In the genomic region with DNA sequence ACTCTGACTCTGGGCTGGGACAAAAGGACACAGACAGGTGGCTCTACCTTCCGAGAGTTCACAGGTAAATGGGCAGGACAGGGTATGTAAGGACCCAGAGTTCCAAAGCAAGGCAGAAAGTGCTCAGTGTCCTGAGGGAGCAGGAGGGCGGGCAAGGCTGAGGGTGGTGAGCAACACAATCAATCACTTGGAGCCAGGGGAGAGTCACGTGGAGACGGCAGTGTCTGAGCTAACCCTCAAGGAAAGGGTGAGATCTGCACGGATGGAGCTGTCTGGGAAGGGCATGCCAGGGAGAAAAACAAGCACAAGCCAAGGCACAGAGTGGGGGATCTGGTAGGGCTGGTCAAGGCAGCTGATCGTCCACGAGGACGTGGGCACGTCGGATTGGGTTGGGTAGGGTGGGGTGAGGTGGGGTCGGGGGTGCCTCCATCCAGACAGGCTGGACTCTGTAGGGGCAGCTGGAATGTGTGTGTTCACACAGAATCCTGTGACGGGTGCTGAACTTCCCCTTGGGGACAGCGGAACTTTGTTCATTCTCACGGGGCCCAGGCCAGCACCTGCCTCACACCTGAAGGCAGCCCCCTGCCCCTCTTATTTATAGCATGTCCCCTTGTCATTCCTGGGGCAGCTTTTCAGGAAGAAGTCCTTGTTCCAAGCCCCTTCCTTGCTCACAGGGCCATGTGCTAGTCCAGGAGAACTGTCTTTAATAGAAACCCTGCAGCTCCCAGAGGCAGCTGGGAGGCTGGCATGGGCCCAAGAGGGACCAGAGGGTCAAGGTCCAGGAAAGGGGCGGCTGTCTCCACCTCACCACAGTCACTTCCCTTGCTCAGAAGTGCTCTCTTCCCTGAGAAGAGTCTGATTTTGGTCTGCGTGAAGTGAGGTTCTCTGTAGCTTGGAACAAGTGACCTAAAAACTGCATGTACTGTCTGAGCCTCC, we compare ENCODE assay signal across 9 mouse cellular contexts. TPM values are rescaled to one million over a fixed set of nuclear protein-coding genes. Genes with fewer than 3 reads are reported as not detected.
DNase-seq lines count a peak whose midpoint lies in the region; ATAC-seq lines count a peak whose summit lies in the region.
"Had no signal": no experiment of that assay in that cellular context is flagged by ENCODE, and none has a peak within 500 bp of the region (broad histone marks: within the 10 kb centered on the region; RNA-seq: fewer than 3 reads in every experiment).

No protein-coding gene starts in this region.

- H3K9ac ChIP-seq in hindbrain, embryonic 16.5 days (ENCODE audit: low read depth, low read length), result no peak overlapping the region
- H3K9ac ChIP-seq in intestine, embryonic 15.5 days, result no peak overlapping the region
- H3K9ac ChIP-seq in midbrain, embryonic 15.5 days, result no peak overlapping the region

- no peaks in the 10 kb centered on the region for H3K9me3 ChIP-seq in hindbrain, embryonic 16.5 days (ENCODE audit: control insufficient read depth, low read length)
- H3K9me3 ChIP-seq in hindbrain, embryonic 10.5 days, result no peaks in the 10 kb centered on the region
- H3K9me3 ChIP-seq in intestine, embryonic 15.5 days, result no peaks in the 10 kb centered on the region
- no peaks in the 10 kb centered on the region for H3K9me3 ChIP-seq in midbrain, embryonic 15.5 days

- H3K4me2 ChIP-seq in hindbrain, embryonic 16.5 days (ENCODE audit: low read length), result no peak overlapping the region
- H3K4me2 ChIP-seq in intestine, embryonic 15.5 days (replicated peaks), result peak overlapping the region; percentile 5; the same call in 1 of the 2 replicates
- no peak overlapping the region for H3K4me2 ChIP-seq in midbrain, embryonic 15.5 days

- H3K36me3 ChIP-seq in hindbrain, embryonic 16.5 days (ENCODE audit: control insufficient read depth, insufficient read depth, low read length), result peaks cover 31% of the 10 kb centered on the region
- peaks cover 78% of the 10 kb centered on the region for H3K36me3 ChIP-seq in hindbrain, embryonic 10.5 days
- no peaks in the 10 kb centered on the region; the same call in 1 of the 2 replicates for H3K36me3 ChIP-seq in intestine, embryonic 15.5 days
- H3K36me3 ChIP-seq in midbrain, embryonic 15.5 days (replicated peaks), result peaks cover 18% of the 10 kb centered on the region

- 77% methylated on average over 16 of the region's 16 CpGs for WGBS in hindbrain, embryonic 16.5 days
- whole genome bisulfite sequencing in hindbrain, embryonic 10.5 days, result 83% methylated on average over 16 of the region's 16 CpGs
- WGBS in intestine, embryonic 15.5 days, result 52% methylated on average over 16 of the region's 16 CpGs
- 82% methylated on average over 16 of the region's 16 CpGs for WGBS in midbrain, embryonic 15.5 days

- H3K27ac ChIP-seq in hindbrain, embryonic 16.5 days (ENCODE audit: low read depth, low read length), result no peak overlapping the region
- H3K27ac ChIP-seq in hindbrain, embryonic 10.5 days, result no peak overlapping the region
- H3K27ac ChIP-seq in intestine, embryonic 15.5 days, result no peak overlapping the region
- no peak overlapping the region for H3K27ac ChIP-seq in midbrain, embryonic 15.5 days

- no peak for DNase-seq in hindbrain, embryonic 10.5 days (ENCODE audit: low spot score)
- DNase-seq in adrenal gland, adult 8-10 months, result peak; percentile 34
- peak; percentile 76 to 84 for DNase-seq in kidney, postnatal 4 days
- DNase-seq in layer of hippocampus, postnatal 25 days (ENCODE audit: extremely low spot score in 1 of 2, low spot score in 1 of 2), result no peak
- DNase-seq: cerebellum, adult 9-11 months; thymus, adult 18-20 months had no signal

- 0 out of 2 replicates have a peak, but pooled peaks have one; percentile 48 for ATAC-seq in hindbrain, embryonic 16.5 days
- peak; percentile 83 for ATAC-seq in intestine, embryonic 15.5 days
- ATAC-seq in midbrain, embryonic 15.5 days (replicated peaks), result no peak

- H3K27me3 ChIP-seq in hindbrain, embryonic 16.5 days (replicated peaks; ENCODE audit: control insufficient read depth, insufficient read depth, low read length), result no peaks in the 10 kb centered on the region
- H3K27me3 ChIP-seq in hindbrain, embryonic 10.5 days (ENCODE audit: insufficient read depth, poor library complexity, severe bottlenecking), result no peaks in the 10 kb centered on the region
- no peaks in the 10 kb centered on the region for H3K27me3 ChIP-seq in intestine, embryonic 15.5 days (replicated peaks)
- H3K27me3 ChIP-seq in midbrain, embryonic 15.5 days (replicated peaks), result no peaks in the 10 kb centered on the region

- H3K4me3 ChIP-seq in hindbrain, embryonic 16.5 days (ENCODE audit: low read length), result no peak overlapping the region
- no peak overlapping the region for H3K4me3 ChIP-seq in hindbrain, embryonic 10.5 days
- H3K4me3 ChIP-seq in intestine, embryonic 15.5 days (replicated peaks), result no peak overlapping the region
- H3K4me3 ChIP-seq in midbrain, embryonic 15.5 days, result no peak overlapping the region

- H3K4me1 ChIP-seq in hindbrain, embryonic 16.5 days (ENCODE audit: control insufficient read depth, insufficient read depth, low read depth, low read length), result no peaks in the 10 kb centered on the region
- no peaks in the 10 kb centered on the region for H3K4me1 ChIP-seq in hindbrain, embryonic 10.5 days (replicated peaks)
- H3K4me1 ChIP-seq in intestine, embryonic 15.5 days (replicated peaks), result peaks cover 5% of the 10 kb centered on the region; the same call in 1 of the 2 replicates
- H3K4me1 ChIP-seq in midbrain, embryonic 15.5 days, result no peaks in the 10 kb centered on the region

RNA-seq across cellular contexts. Expression of gene Polr1e, which starts 16.6 kb away (rescaled TPM):
- polyA plus RNA-seq in hindbrain, embryonic 16.5 days (2015; fragmentation: Nextera tagmentation; extraction: Ambion mirVana), result 26.8 and 31.5 TPM in 2 replicates
- 55.6 and 57.8 TPM in 2 replicates for polyA plus RNA-seq in hindbrain, embryonic 10.5 days (2016; fragmentation: Nextera tagmentation; extraction: Ambion mirVana)
- 10 to 100 TPM; 13.7 to 24.5 (median 17.6) TPM for total RNA-seq in adrenal gland, adult 8-10 months (2022)
- polyA plus RNA-seq in intestine, embryonic 15.5 days (2015; fragmentation: Nextera tagmentation; extraction: Ambion mirVana), result 34.8 and 35.9 TPM in 2 replicates
- total RNA-seq in layer of hippocampus, postnatal 25 days (2021), result 10 to 100 TPM in 1 of 2 experiments, 1 to 10 TPM in 1; 9.1 to 10.5 TPM
- polyA plus RNA-seq in midbrain, embryonic 15.5 days (2015; fragmentation: Nextera tagmentation; extraction: Ambion mirVana), result 26.3 and 29.8 TPM in 2 replicates

RNA-seq across cellular contexts. Expression of gene Zbtb5, which starts 22.7 kb away (rescaled TPM):
- polyA plus RNA-seq in hindbrain, embryonic 16.5 days (2015; fragmentation: Nextera tagmentation; extraction: Ambion mirVana), result 36.8 and 39.3 TPM in 2 replicates
- 34.4 and 35.8 TPM in 2 replicates for polyA plus RNA-seq in hindbrain, embryonic 10.5 days (2016; fragmentation: Nextera tagmentation; extraction: Ambion mirVana)
- total RNA-seq in adrenal gland, adult 8-10 months (2022), result 10 to 100 TPM; 11.4 to 14.5 (median 13.5) TPM
- polyA plus RNA-seq in intestine, embryonic 15.5 days (2015; fragmentation: Nextera tagmentation; extraction: Ambion mirVana), result 15.8 and 16.5 TPM in 2 replicates
- total RNA-seq in layer of hippocampus, postnatal 25 days (2021), result 10 to 100 TPM; 10.1 TPM
- polyA plus RNA-seq in midbrain, embryonic 15.5 days (2015; fragmentation: Nextera tagmentation; extraction: Ambion mirVana), result 50.0 and 53.7 TPM in 2 replicates

RNA-seq across cellular contexts. Expression of gene Fbxo10, which starts 49.4 kb away (rescaled TPM):
- polyA plus RNA-seq in hindbrain, embryonic 16.5 days (2015; fragmentation: Nextera tagmentation; extraction: Ambion mirVana), result 18.7 and 22.1 TPM in 2 replicates
- polyA plus RNA-seq in hindbrain, embryonic 10.5 days (2016; fragmentation: Nextera tagmentation; extraction: Ambion mirVana), result 14.4 and 16.5 TPM in 2 replicates
- total RNA-seq in adrenal gland, adult 8-10 months (2022), result 10 to 100 TPM; 11.6 to 19.8 (median 15.7) TPM
- 8.2 and 9.4 TPM in 2 replicates for polyA plus RNA-seq in intestine, embryonic 15.5 days (2015; fragmentation: Nextera tagmentation; extraction: Ambion mirVana)
- total RNA-seq in layer of hippocampus, postnatal 25 days (2021), result 10 to 100 TPM; 41.1 to 44.4 TPM
- 20.2 and 21.9 TPM in 2 replicates for polyA plus RNA-seq in midbrain, embryonic 15.5 days (2015; fragmentation: Nextera tagmentation; extraction: Ambion mirVana)

RNA-seq across cellular contexts. Expression of gene Grhpr, which starts 53.8 kb away (rescaled TPM):
- 33.5 and 33.7 TPM in 2 replicates for polyA plus RNA-seq in hindbrain, embryonic 16.5 days (2015; fragmentation: Nextera tagmentation; extraction: Ambion mirVana)
- polyA plus RNA-seq in hindbrain, embryonic 10.5 days (2016; fragmentation: Nextera tagmentation; extraction: Ambion mirVana), result 65.4 and 66.5 TPM in 2 replicates
- total RNA-seq in adrenal gland, adult 8-10 months (2022), result 100 to 1,000 TPM; 223 to 249 (median 233) TPM
- polyA plus RNA-seq in intestine, embryonic 15.5 days (2015; fragmentation: Nextera tagmentation; extraction: Ambion mirVana), result 102 and 112 TPM in 2 replicates
- 10 to 100 TPM; 22.2 to 31.1 TPM for total RNA-seq in layer of hippocampus, postnatal 25 days (2021)
- 21.9 and 24.5 TPM in 2 replicates for polyA plus RNA-seq in midbrain, embryonic 15.5 days (2015; fragmentation: Nextera tagmentation; extraction: Ambion mirVana)

Comparison
In these comparisons a context has a peak if more than half of its experiments do, and no peak if none do; other contexts are left out.
1. DNase-seq: peak in adrenal gland, adult 8-10 months (single experiment) and kidney, postnatal 4 days (2 of 2); none in hindbrain, embryonic 10.5 days (single experiment) and layer of hippocampus, postnatal 25 days (0 of 2).